Mouse (Mus musculus): ENCODE results near the gene Sprr2j-ps.

GRCm38 (mm10) chr3:92458620-92459019 is 40.7 kb downstream of the Sprr2j-ps start, which contains the start of gene Sprr3:
- TF ChIP-seq CTCF (IDR thresholded peaks at IDR 0.05; ENCODE audit: low read depth, low read length) (no peak), POLR2A (IDR thresholded peaks at IDR 0.05; ENCODE audit: extremely low read depth, insufficient read depth, low read length) (no peak)
